Mouse (Mus musculus) heart, adult 18-20 months (tissue): ENCODE data around the gene Lrrc74b. TPM values are rescaled to one million over a fixed set of nuclear protein-coding genes. Genes with fewer than 3 reads are reported as not detected.
"Not testable (repeated sequence)": the region's sequence is repeated elsewhere in the genome, so short reads cannot be mapped to it uniquely, and the experiment has no call there.

ENCODE experiments used
- DNase-seq, 2 experiments: peaks; one replicate each; pipeline ENCODE4 v3.0.0; 2021 to 2022; ENCODE audit warnings: mixed read lengths in 1 of 2
- long read RNA-seq, 2 experiments: library from polyadenylated mRNA; stranded (forward); transcript quantifications; one replicate each; pipeline ENCODE4 v2.0.0; 2021
- total RNA-seq, 2 experiments: library from RNA; stranded (reverse); gene quantifications; 2 replicates each; pipeline ENCODE4 v1.2.3; 2021

Lrrc74b gene
- total RNA-seq = not detected
- long read RNA-seq, experiment 1 = 0 reads
- long read RNA-seq, experiment 2 = 0 reads

GRCm38 (mm10) chr16:17561128-17561750 is at the start of gene Lrrc74b:
Gene Lrrc74b, minus strand, starts transcription at chr16:17561247.
- peak; percentile 76 to 78 for DNase-seq

GRCm38 (mm10) chr16:17605684-17606083 is 44.6 kb upstream of the Lrrc74b start:
- no peak for DNase-seq

GRCm38 (mm10) chr16:17604941-17605340 is 43.9 kb upstream of the Lrrc74b start:
- no peak for DNase-seq

- no peak for DNase-seq
Measured at GRCm38 (mm10) chr16:17600944-17601562, 40.0 kb upstream of the Lrrc74b start.

- no peak for DNase-seq
Measured at GRCm38 (mm10) chr16:17590731-17591130, 29.7 kb upstream of the Lrrc74b start.

- no peak for DNase-seq
Measured at GRCm38 (mm10) chr16:17584555-17584954, 23.5 kb upstream of the Lrrc74b start.

- DNase-seq = no peak
Measured at GRCm38 (mm10) chr16:17583064-17583463, 22.0 kb upstream of the Lrrc74b start, which contains the start of gene Slc7a4. Gene Slc7a4, minus strand, starts transcription at chr16:17583214.

- no peak for DNase-seq
Measured at GRCm38 (mm10) chr16:17576825-17577215, 15.8 kb upstream of the Lrrc74b start.

GRCm38 (mm10) chr16:17575870-17576824 is 15.1 kb upstream of the Lrrc74b start:
- DNase-seq = peak; percentile 49 to 60

GRCm38 (mm10) chr16:17566186-17566585 is 5.1 kb upstream of the Lrrc74b start:
- no peak for DNase-seq

GRCm38 (mm10) chr16:17564771-17565170 is 3.7 kb upstream of the Lrrc74b start:
- DNase-seq = no peak

GRCm38 (mm10) chr16:17564221-17564620 is 3.2 kb upstream of the Lrrc74b start:
- DNase-seq = no peak

- no peak for DNase-seq
Measured at GRCm38 (mm10) chr16:17563580-17563979, 2.5 kb upstream of the Lrrc74b start.

- DNase-seq = peak; percentile 68 to 69
Measured at GRCm38 (mm10) chr16:17561751-17562208, 733 bp upstream of the Lrrc74b start, which contains the start of gene P2rx6. Gene P2rx6, plus strand, starts transcription at chr16:17561885.

GRCm38 (mm10) chr16:17559396-17560027 is 1.5 kb downstream of the Lrrc74b start:
- DNase-seq = no peak

- no peak for DNase-seq
Measured at GRCm38 (mm10) chr16:17558811-17559210, 2.2 kb downstream of the Lrrc74b start.

GRCm38 (mm10) chr16:17557947-17558480 is 3.0 kb downstream of the Lrrc74b start:
- DNase-seq = peak; percentile 70 to 84

- DNase-seq = no peak
Measured at GRCm38 (mm10) chr16:17556907-17557306, 4.1 kb downstream of the Lrrc74b start.

GRCm38 (mm10) chr16:17556180-17556579 is 4.9 kb downstream of the Lrrc74b start:
- no peak for DNase-seq

- not testable (repeated sequence) for DNase-seq
Measured at GRCm38 (mm10) chr16:17554702-17555101, 6.3 kb downstream of the Lrrc74b start.

- peak; percentile 31 to 57 for DNase-seq
Measured at GRCm38 (mm10) chr16:17553910-17554685, 6.9 kb downstream of the Lrrc74b start.
